Mouse (Mus musculus) heart, adult 2 months (tissue): ENCODE results near the gene Lgi4. TPM values are rescaled to one million over a fixed set of nuclear protein-coding genes. Genes with fewer than 3 reads are reported as not detected.

ENCODE experiments used
- DNase-seq, 2 experiments: peaks; one replicate each; pipeline ENCODE4 v3.0.0; 2021
- H3K27ac ChIP-seq: fragments of 200-600 bp; 2 replicates; pipeline ENCODE4 v1.8.1; 2022
- H3K27me3 ChIP-seq: fragments of 200-500 bp; 2 replicates; pipeline ENCODE4 v1.6.1; 2012; ENCODE audit warnings: mild to moderate bottlenecking, low read length, inconsistent platforms, mixed read lengths; ENCODE audit not compliant: control insufficient read depth, insufficient read depth
- H3K36me3 ChIP-seq: fragments of 200-500 bp; 2 replicates; pipeline ENCODE4 v1.6.1; 2012; ENCODE audit warnings: low read length, inconsistent platforms; ENCODE audit not compliant: control insufficient read depth, insufficient read depth
- H3K4me1 ChIP-seq: fragments of 200-500 bp; 2 replicates; pipeline ENCODE4 v1.6.1; 2011; ENCODE audit warnings: low read length; ENCODE audit not compliant: control insufficient read depth, insufficient read depth
- H3K4me3 ChIP-seq: fragments of 200-600 bp; 2 replicates; pipeline ENCODE4 v1.8.1; 2022
- H3K79me2 ChIP-seq: fragments of 200-500 bp; replicated peaks from 2 replicates; pipeline ENCODE4 v1.6.1; 2012; ENCODE audit warnings: mild to moderate bottlenecking, inconsistent platforms, low read length, moderate library complexity, mixed read lengths; ENCODE audit not compliant: control insufficient read depth, insufficient read depth
- H3K9ac ChIP-seq: fragments of 200-500 bp; 2 replicates; pipeline ENCODE4 v1.6.1; 2012; ENCODE audit warnings: low read depth, mild to moderate bottlenecking, control low read depth, inconsistent platforms, low read length, mixed read lengths
- CTCF ChIP-seq: fragments of 200-600 bp; IDR thresholded peaks from 2 replicates; pipeline ENCODE4 v1.8.1; 2022; ENCODE audit warnings: antibody characterized with exemption, mild to moderate bottlenecking, moderate library complexity
- EP300 ChIP-seq: fragments of 200-500 bp; IDR thresholded peaks from 2 replicates; pipeline ENCODE4 v1.6.1; 2011; ENCODE audit warnings: low read depth, low read length, control low read depth; ENCODE audit not compliant: insufficient read depth
- POLR2A ChIP-seq: fragments of 200-500 bp; IDR thresholded peaks from 2 replicates; pipeline ENCODE4 v1.6.1; 2011; ENCODE audit warnings: mild to moderate bottlenecking, low read depth, low read length, control low read depth; ENCODE audit not compliant: insufficient read depth
- WGBS: fragments of 180-500 bp; shearing (Covaris S2); methylation state at CpG from one replicate; pipeline ENCODE4 v1.1.7; 2018; 5-methylcytosine and 5-hydroxymethylcytosine counted together
- intact Hi-C: fragments of 180-260 bp; cut with DNase I; formaldehyde crosslinking; loops from one replicate; pipeline ENCODE4 v1.15.1; 2025
- polyA plus RNA-seq: library from polyadenylated mRNA; depleted of rRNA; stranded (reverse); fragments of >200 nt; gene quantifications from 2 replicates; pipeline ENCODE4 v1.2.3, GENCODE M21; 2012
- total RNA-seq, 2 experiments: library from RNA; stranded (reverse); gene quantifications; 2 replicates each; pipeline ENCODE4 v1.2.3; 2021

The Lgi4 gene
- total and polyA plus RNA-seq, 3 experiments = 3.8 to 5.4 (median 3.9) TPM

DNA sequence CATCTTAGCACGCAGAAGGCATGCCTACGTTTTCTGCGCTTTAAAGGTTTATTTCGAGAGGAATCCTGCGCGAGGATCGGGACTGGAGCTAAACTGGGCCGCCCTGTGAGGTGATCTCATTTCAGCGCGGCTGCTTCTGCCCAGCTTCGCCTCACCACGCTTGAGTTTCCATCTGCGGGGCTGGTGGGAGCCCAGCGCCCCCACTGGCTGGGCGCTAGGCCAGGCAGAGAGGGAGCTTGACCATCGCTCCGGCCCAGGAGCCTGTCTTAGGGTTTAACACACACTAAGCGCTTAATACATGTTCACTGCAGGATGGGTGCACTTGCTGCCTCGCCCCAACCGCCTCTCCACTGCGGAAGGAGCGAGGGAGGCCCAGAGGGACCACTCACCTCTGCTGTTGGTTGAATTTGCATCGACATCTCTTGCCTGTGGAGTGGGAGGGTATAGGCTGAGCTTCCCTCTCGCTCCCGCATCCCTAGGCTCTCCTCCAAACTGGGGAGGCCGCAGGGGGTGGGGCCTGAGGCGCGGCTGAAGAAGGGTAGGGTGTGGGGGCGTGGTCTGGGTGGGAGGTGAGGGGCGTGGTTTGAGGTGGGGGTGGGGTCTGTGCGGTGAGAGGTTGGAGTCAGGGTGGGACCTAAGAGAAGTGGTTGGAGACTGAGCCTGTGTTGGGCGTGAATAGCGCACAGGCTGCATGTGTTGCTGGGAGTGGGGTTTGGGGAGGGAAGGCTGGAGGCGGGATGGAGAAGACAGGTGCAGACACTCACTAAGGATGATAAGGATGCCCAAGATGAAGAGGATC, 6.3 kb upstream of the Lgi4 start:
- Histone ChIP-seq H3K79me2 (no peaks in the 10 kb centered on the region), H3K27ac (no peak overlapping the region; the same call in 1 of the 2 replicates), H3K4me1 (peaks cover 5% of the 10 kb centered on the region), H3K4me3 (peak overlapping the region; percentile 62), H3K36me3 (no peaks in the 10 kb centered on the region), H3K9ac (peak overlapping the region; percentile 76), H3K27me3 (no peaks in the 10 kb centered on the region; the same call in 1 of the 2 replicates)
- peak; percentile 48 to 52 for DNase-seq
- intact Hi-C loops = loop anchor here (5.0 kb wide), 1 partner anchor 81 kb away; the partner anchor contains the start of genes Fam187b and Lsr
- TF ChIP-seq EP300 (no peak), CTCF (peak; percentile 19; the same call in 1 of the 2 replicates), POLR2A (peak; percentile 47; the same call in 1 of the 2 replicates)
- WGBS = 16% methylated on average over 34 of the region's 34 CpGs

DNA sequence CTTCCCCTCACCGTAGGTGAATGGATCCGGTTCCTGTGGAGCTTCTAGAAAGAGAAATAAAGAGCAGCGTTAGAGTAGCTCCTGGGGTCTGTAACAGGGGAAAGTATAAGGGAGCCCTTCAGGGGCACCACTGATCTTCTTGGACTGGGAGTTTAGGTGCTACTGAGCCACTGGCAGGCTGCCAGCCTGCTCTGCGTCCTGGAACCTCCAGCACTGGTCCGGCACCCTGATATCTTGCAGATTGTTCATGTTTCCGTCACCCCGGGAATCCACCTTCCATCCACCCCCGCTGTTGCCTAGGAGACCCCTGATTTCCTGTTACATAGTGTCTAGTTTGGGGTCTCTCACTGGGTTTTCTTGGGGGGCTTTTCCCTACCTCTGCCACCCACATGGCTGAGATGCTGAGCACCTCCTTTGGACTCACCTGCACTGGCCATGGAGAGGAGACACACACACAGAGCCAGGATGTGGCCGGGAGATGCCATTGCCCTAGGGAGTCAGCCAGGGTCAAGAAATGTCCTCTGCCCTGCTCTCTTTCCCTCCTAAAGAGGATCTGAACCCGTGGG, 5.2 kb upstream of the Lgi4 start:
- H3K79me2 ChIP-seq = no peaks in the 10 kb centered on the region
- 16% methylated on average over 10 of the region's 10 CpGs for WGBS
- DNase-seq = peak; percentile 51 to 55
- peak overlapping the region; percentile 62 for H3K4me3 ChIP-seq
- H3K27me3 ChIP-seq = no peaks in the 10 kb centered on the region; the same call in 1 of the 2 replicates
- peak overlapping the region; percentile 76 for H3K9ac ChIP-seq
- intact Hi-C loops = loop anchor here (5.0 kb wide), 1 partner anchor 82 kb away; the partner anchor contains the start of genes Fam187b and Lsr
- peak overlapping the region; percentile 93 for H3K27ac ChIP-seq
- TF ChIP-seq EP300 (no peak), CTCF (no peak), POLR2A (no peak)
- H3K4me1 ChIP-seq = peaks cover 5% of the 10 kb centered on the region
- no peaks in the 10 kb centered on the region for H3K36me3 ChIP-seq

DNA sequence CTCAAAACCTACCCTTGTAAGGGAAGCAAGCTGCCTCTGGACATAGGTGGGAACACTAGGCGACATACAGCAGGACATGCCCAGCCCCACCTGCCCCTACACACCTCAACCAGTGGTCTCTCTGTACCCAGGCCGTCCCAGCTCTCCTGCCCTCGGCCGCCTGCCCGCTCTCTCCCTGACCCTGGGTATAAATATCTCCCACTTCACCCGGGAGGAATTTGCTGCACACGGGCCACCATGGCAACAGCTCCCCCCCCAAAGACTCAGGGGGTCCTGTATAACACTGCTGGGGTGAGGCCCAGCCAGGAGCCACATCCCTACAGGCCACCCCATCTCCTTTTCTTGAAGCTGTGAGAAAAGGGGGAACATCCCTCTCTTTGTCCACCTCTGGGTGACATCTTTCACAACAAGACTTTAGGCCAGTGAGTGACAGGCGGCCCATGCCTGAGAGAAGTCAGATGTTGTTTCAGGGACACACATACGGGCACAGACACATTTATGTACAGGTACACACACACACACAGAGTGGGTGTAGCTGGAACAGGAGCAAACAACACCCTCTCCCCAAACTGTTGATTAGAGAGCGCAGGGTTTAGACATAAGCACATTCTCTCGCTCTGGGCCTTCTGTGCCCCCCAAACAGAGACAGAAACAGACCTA, 4.4 kb upstream of the Lgi4 start:
- DNase-seq = peak; percentile 75 to 80
- WGBS = 42% methylated on average over 11 of the region's 11 CpGs
- Histone ChIP-seq H3K4me1 (peaks cover 7% of the 10 kb centered on the region), H3K27ac (peak overlapping the region; percentile 93), H3K27me3 (no peaks in the 10 kb centered on the region; the same call in 1 of the 2 replicates), H3K4me3 (peak overlapping the region; percentile 62), H3K9ac (peak overlapping the region; percentile 76), H3K36me3 (no peaks in the 10 kb centered on the region), H3K79me2 (no peaks in the 10 kb centered on the region)
- intact Hi-C loops = loop anchor here (5.0 kb wide), 2 partner anchors 82 to 118 kb away; partner anchors contain the start of genes Fam187b and Lsr
- TF ChIP-seq EP300 (0 out of 2 replicates have a peak, but pooled peaks have one; percentile 25), POLR2A (peak; percentile 72), CTCF (no peak)

DNA sequence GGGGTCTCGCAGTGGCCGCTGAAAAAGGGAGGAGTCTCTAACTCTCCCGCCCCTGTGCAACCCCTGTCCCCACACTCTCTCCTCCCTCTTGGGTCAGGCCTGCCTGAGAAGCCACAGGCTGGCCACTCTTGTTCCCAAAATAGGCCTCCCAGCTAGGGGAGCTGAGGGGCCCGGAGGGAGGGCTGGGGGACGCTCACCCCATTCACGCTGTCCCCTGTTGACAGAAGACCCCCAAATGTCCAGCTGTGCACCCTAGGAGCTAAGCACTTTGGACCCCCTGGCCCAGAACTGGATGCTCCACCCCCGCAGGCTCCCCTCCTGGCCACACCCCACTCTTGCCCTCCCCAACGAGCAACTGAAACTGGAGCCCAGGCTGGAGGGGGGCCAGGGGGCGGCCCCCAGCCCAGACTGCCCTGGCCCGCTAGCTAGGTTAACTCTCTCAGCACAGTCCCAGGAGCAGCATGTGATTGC, 3.8 kb upstream of the Lgi4 start:
- Histone ChIP-seq H3K27me3 (no peaks in the 10 kb centered on the region; the same call in 1 of the 2 replicates), H3K36me3 (no peaks in the 10 kb centered on the region), H3K4me3 (peak overlapping the region; percentile 62), H3K79me2 (no peaks in the 10 kb centered on the region), H3K9ac (peak overlapping the region; percentile 76), H3K4me1 (peaks cover 7% of the 10 kb centered on the region), H3K27ac (peak overlapping the region; percentile 93)
- DNase-seq = peak; percentile 91 to 92
- WGBS = 22% methylated on average over 10 of the region's 10 CpGs
- intact Hi-C loops = loop anchor here (5.0 kb wide), 1 partner anchor 117 kb away; no protein-coding TSS in a partner anchor
- TF ChIP-seq CTCF (no peak), EP300 (no peak), POLR2A (peak; percentile 66)

DNA sequence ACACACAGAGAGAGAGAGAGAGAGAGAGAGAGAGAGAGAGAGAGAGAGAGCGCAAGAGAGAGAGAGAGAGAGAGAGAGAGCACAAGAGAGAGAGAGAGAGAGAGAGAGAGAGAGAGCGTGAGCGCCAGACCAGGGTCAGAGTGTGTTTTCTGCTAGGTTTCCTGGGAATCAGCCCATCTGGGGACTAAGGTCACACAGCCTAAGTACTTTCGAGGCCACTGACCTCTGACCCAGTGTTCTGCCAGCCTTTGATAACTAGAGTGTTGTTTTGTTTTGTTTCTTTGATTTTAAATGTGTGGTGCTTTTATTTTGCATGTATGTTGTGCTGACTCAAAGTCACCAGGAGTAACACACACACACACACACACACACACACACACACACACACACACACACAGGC, 3.3 kb upstream of the Lgi4 start:
- intact Hi-C loops = loop anchor here (5.0 kb wide), 1 partner anchor 116 kb away; no protein-coding TSS in a partner anchor
- TF ChIP-seq POLR2A = no peak
- no peak for TF ChIP-seq EP300
- no peak for TF ChIP-seq CTCF
- Histone ChIP-seq H3K27me3 (no peaks in the 10 kb centered on the region), H3K27ac (peak overlapping the region; percentile 80), H3K9ac (peak overlapping the region; percentile 27; the same call in 1 of the 2 replicates), H3K4me1 (peaks cover 7% of the 10 kb centered on the region), H3K36me3 (no peaks in the 10 kb centered on the region), H3K79me2 (no peaks in the 10 kb centered on the region), H3K4me3 (no peak overlapping the region)
- peak; percentile 39 to 43 for DNase-seq
- 31% methylated on average over 3 of the region's 4 CpGs for WGBS
